Mouse (Mus musculus): ENCODE data around the gene Sec1. TPM values are rescaled to one million over a fixed set of nuclear protein-coding genes. Genes with fewer than 3 reads are reported as not detected.
A peak's percentile ranks its signal among the peaks of the same experiment; 100 is the strongest.

Sec1 gene
- polyA plus RNA-seq, 1 experiment from 2014 or later = not detected

DNA sequence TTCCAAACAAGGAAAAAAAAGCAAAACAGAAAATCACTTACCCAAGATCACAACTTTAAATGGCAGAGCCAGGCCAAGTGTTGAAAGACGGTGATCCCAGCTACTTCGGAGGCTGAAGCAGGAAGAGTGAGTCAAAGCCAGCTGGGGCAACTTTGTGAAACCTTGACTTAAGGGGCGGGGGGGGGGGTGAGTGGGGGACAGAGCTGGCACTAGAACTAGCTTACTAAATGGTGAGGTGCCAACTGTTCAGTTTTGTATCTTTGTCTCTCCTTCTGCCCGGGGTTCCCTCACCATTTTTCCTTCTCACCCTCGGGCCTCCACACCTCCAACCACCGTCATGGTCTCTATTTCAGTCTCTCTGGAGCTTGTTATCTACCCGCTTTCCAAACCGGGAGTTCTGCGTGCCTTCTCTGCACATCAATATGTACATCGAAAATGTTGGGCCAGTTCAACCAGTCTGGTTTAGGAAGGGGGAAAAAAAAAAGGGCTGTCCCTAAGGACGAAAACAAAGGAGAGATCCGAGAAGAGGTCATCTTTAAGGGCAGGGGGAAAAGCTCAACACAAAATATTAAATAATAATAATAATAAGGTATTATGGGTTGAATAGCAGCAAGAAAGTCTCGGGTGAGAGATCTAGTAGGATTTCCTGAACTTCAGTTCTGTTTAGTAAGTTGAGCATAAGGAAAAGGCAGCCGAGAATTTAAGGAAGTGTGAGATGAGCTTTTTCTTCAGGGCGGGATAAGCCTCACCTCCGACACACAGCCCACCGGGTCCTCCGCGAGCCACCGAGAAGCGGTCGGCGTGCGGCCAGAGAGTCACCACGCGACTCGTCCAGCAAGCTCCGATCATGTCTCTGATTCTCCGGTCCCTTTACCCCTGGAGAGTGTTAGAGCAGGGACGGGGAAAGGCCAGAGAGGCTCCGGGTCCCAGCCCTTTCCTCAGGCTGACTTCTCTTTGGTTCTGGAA lies 23.0 kb upstream of the Sec1 start:
- ATAC-seq (ENCODE audit: low read depth) (peak; percentile 19), DNase-seq (no peak)
- Histone ChIP-seq H3K27me3 (no peaks in the 10 kb centered on the region), H3K4me1 (replicated peaks) (peaks cover 78% of the 10 kb centered on the region), H3K36me3 (peaks cover 52% of the 10 kb centered on the region), H3K4me2 (peak overlapping the region; percentile 96), H3K4me3 (replicated peaks) (peak overlapping the region; percentile 81), H3K9ac (peak overlapping the region; percentile 80), H3K27ac (peak overlapping the region; percentile 81), H3K9me3 (replicated peaks) (no peaks in the 10 kb centered on the region)
- 4% methylated on average over 31 of the region's 31 CpGs for WGBS (ENCODE audit: insufficient replicate concordance)

- peaks cover 52% of the 10 kb centered on the region for H3K36me3 ChIP-seq
- H3K4me1 ChIP-seq (replicated peaks) = peaks cover 81% of the 10 kb centered on the region
- ATAC-seq (ENCODE audit: low read depth) (no peak), DNase-seq (no peak)
- 63% methylated on average over 3 of the region's 3 CpGs for WGBS (ENCODE audit: insufficient replicate concordance)
- peak overlapping the region; percentile 81 for H3K27ac ChIP-seq
- no peaks in the 10 kb centered on the region for H3K27me3 ChIP-seq
- no peaks in the 10 kb centered on the region for H3K9me3 ChIP-seq (replicated peaks)
- peak overlapping the region; percentile 96 for H3K4me2 ChIP-seq
- peak overlapping the region; percentile 81 for H3K4me3 ChIP-seq (replicated peaks)
- peak overlapping the region; percentile 80 for H3K9ac ChIP-seq
Observed at GRCm38 (mm10) chr7:45716460-45716857, 22.3 kb upstream of the Sec1 start.

- no peak for ATAC-seq (ENCODE audit: low read depth)
- peak overlapping the region; percentile 80 for H3K9ac ChIP-seq
Observed at GRCm38 (mm10) chr7:45715741-45716459, 21.7 kb upstream of the Sec1 start.

DNA sequence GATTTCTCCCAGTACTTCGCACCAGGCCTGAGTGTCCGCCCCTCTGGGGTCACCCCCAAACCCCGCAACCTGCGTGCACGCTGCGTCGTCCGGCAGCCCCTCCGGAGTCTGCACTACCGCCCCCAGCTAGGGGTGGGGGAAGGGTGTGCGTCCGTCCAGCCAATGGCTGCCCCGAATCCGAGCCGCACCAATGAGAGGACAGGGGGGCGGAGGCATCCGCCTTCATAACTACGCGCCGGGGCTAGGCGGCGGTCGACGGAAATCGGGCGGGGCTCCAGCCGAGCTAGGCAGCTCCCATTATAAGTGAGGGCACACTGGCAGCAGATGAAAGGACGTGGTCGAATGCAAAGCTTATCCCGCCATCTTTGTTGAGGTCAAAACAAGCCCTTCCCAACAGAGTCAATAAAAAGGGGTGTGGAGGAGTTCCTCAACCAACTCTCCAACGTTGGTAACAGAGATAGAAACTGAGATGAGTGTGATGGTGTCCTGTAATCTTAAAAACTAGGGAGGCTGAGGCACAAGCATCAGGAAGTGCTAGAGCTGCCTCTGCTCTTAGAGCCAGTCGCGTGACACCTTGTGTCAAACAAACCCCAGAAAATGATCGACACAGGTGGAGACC lies 21.0 kb upstream of the Sec1 start, which contains the start of gene Rpl18:
Rpl18 (plus strand) TSS at position 368 of the 619 bp plus-strand sequence.
- H3K9ac ChIP-seq = peak within 1 kb of the TSS; percentile 80
- H3K27me3 ChIP-seq = no peaks in the 10 kb centered on the region
- H3K4me1 ChIP-seq (replicated peaks) = peaks cover 68% of the 10 kb centered on the region
- ATAC-seq (ENCODE audit: low read depth) (peak; percentile 88), DNase-seq (peak; percentile 97)
- no peaks in the 10 kb centered on the region for H3K9me3 ChIP-seq (replicated peaks)
- H3K27ac ChIP-seq = peak within 1 kb of the TSS; percentile 81
- H3K36me3 ChIP-seq = peaks cover 52% of the 10 kb centered on the region
- H3K4me3 ChIP-seq (replicated peaks) = peak within 1 kb of the TSS; percentile 81
- 7% methylated on average over 34 of the region's 34 CpGs for WGBS (ENCODE audit: insufficient replicate concordance)
- peak within 1 kb of the TSS; percentile 96 for H3K4me2 ChIP-seq

More at GRCm38 (mm10) chr7:45715741-45716459, 21.7 kb upstream of the Sec1 start:
- Histone ChIP-seq H3K4me3 (replicated peaks) (peak overlapping the region; percentile 81), H3K27ac (peak overlapping the region; percentile 81), H3K36me3 (peaks cover 52% of the 10 kb centered on the region), H3K4me1 (replicated peaks) (peaks cover 75% of the 10 kb centered on the region), H3K4me2 (peak overlapping the region; percentile 96), H3K27me3 (no peaks in the 10 kb centered on the region), H3K9me3 (replicated peaks) (no peaks in the 10 kb centered on the region)
- no peak for DNase-seq
- 45% methylated on average over 19 of the region's 19 CpGs for WGBS (ENCODE audit: insufficient replicate concordance)

DNA sequence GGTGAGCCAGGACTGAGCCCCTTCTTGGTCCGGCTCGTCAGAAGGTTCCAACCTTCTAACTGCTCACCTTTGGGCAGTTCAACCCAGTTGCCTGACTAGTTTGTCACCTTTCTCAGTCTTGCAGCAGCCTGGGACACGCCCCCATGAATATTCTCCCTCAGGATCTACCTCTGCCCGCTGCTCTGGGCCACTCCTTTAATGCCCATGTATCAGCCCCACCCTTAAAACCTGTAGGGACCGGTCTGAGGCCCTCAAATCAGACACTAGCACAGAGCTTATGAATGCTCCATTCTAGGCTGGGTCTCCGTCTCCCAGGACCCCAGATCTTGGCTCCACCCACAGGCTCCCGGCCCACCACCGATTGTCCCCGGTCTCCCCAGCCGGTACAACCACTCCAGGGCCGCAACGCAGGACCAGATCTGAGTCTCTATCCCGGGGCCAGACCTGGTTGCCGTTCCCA lies 20.5 kb upstream of the Sec1 start:
- peak overlapping the region; percentile 78 for H3K9ac ChIP-seq
- no peaks in the 10 kb centered on the region for H3K9me3 ChIP-seq (replicated peaks)
- WGBS (ENCODE audit: insufficient replicate concordance) = 12% methylated on average over 14 of the region's 14 CpGs
- peak overlapping the region; percentile 96 for H3K4me2 ChIP-seq
- H3K27ac ChIP-seq = peak overlapping the region; percentile 79
- peak; percentile 53 for ATAC-seq (ENCODE audit: low read depth)
- H3K4me3 ChIP-seq (replicated peaks) = peak overlapping the region; percentile 81
- H3K27me3 ChIP-seq = no peaks in the 10 kb centered on the region
- no peak for DNase-seq
- H3K4me1 ChIP-seq (replicated peaks) = peaks cover 63% of the 10 kb centered on the region
- peaks cover 52% of the 10 kb centered on the region for H3K36me3 ChIP-seq

- peaks cover 45% of the 10 kb centered on the region for H3K36me3 ChIP-seq
- H3K27ac ChIP-seq = peak overlapping the region; percentile 79
- ATAC-seq (ENCODE audit: low read depth) (no peak), DNase-seq (no peak)
- H3K4me2 ChIP-seq = peak overlapping the region; percentile 96
- H3K27me3 ChIP-seq = no peaks in the 10 kb centered on the region
- H3K9ac ChIP-seq = peak overlapping the region; percentile 78
- peak overlapping the region; percentile 81 for H3K4me3 ChIP-seq (replicated peaks)
- peaks cover 57% of the 10 kb centered on the region for H3K4me1 ChIP-seq (replicated peaks)
- 78% methylated on average over 6 of the region's 6 CpGs for WGBS (ENCODE audit: insufficient replicate concordance)
- H3K9me3 ChIP-seq (replicated peaks) = no peaks in the 10 kb centered on the region
Observed at GRCm38 (mm10) chr7:45713881-45714520, 19.8 kb upstream of the Sec1 start.

- Histone ChIP-seq H3K27me3 (no peaks in the 10 kb centered on the region), H3K9me3 (replicated peaks) (no peaks in the 10 kb centered on the region), H3K9ac (no peak overlapping the region), H3K27ac (no peak overlapping the region), H3K4me3 (replicated peaks) (no peak overlapping the region), H3K4me1 (replicated peaks) (peaks cover 58% of the 10 kb centered on the region), H3K36me3 (peaks cover 45% of the 10 kb centered on the region), H3K4me2 (no peak overlapping the region)
- 83% methylated on average over 16 of the region's 16 CpGs for WGBS (ENCODE audit: insufficient replicate concordance)
- DNase-seq (no peak), ATAC-seq (ENCODE audit: low read depth) (no peak)
Observed at GRCm38 (mm10) chr7:45713396-45713795, 19.2 kb upstream of the Sec1 start.

GRCm38 (mm10) chr7:45712022-45712757 lies 18.0 kb upstream of the Sec1 start:
- Histone ChIP-seq H3K9ac (no peak overlapping the region), H3K27ac (no peak overlapping the region), H3K36me3 (peaks cover 45% of the 10 kb centered on the region), H3K4me1 (replicated peaks) (peaks cover 69% of the 10 kb centered on the region), H3K9me3 (replicated peaks) (no peaks in the 10 kb centered on the region), H3K4me3 (replicated peaks) (no peak overlapping the region), H3K4me2 (no peak overlapping the region), H3K27me3 (no peaks in the 10 kb centered on the region)
- DNase-seq (no peak), ATAC-seq (ENCODE audit: low read depth) (no peak)
- 85% methylated on average over 21 of the region's 21 CpGs for WGBS (ENCODE audit: insufficient replicate concordance)

DNA sequence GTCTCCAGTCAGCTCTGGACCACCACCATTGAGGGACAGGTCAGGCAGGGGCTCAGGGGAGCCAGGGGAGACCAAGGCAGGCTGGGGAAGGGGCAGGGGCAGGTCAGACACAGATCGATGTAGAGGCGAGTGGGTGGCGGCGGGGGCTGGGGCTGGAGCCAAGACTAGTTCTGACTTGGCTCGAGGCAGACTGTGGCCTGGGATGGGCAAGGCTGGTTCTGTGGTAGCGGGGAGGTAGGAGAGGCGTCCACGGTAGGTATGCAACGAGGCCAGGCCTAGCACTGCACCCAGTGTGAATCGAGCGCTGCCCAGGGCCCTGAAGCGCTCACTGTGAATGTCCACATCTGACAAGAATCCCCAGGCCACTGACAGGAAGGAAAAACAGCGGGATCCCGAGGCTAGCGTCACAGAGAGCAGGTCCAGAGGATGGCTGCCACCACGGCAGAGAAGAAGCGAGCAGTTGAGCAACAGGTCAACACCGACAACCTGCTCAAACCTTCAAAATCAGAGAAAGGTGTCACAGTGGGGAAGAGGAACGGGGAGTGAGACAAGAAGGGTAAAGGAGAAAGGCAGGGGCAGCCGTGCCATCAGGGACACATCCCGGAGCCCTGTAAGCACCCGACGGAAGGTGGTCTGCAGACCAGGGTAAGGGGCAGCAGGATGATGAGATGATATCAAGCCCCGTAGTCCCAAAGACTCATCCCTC lies 17.3 kb upstream of the Sec1 start:
- WGBS (ENCODE audit: insufficient replicate concordance) = 85% methylated on average over 24 of the region's 24 CpGs
- H3K4me2 ChIP-seq = no peak overlapping the region
- peaks cover 45% of the 10 kb centered on the region for H3K36me3 ChIP-seq
- no peak for DNase-seq
- H3K27ac ChIP-seq = no peak overlapping the region
- H3K9ac ChIP-seq = no peak overlapping the region
- H3K4me1 ChIP-seq (replicated peaks) = peaks cover 69% of the 10 kb centered on the region
- no peaks in the 10 kb centered on the region for H3K27me3 ChIP-seq
- H3K9me3 ChIP-seq (replicated peaks) = no peaks in the 10 kb centered on the region
- no peak for ATAC-seq (ENCODE audit: low read depth)
- no peak overlapping the region for H3K4me3 ChIP-seq (replicated peaks)

All from liver, embryonic 13.5 days (tissue).